Mouse (Mus musculus) spleen, postnatal 4 days (tissue): ENCODE data around the gene Mrpl1.

ENCODE experiments used
- DNase-seq, 2 experiments: peaks; one replicate each; pipeline ENCODE4 v3.0.0; 2022; ENCODE audit warnings: low spot score in 2 of 2

The Mrpl1 gene

GRCm38 (mm10) chr5:96308645-96309044 is 99.4 kb downstream of the Mrpl1 start:
- DNase-seq, result no peak

DNA sequence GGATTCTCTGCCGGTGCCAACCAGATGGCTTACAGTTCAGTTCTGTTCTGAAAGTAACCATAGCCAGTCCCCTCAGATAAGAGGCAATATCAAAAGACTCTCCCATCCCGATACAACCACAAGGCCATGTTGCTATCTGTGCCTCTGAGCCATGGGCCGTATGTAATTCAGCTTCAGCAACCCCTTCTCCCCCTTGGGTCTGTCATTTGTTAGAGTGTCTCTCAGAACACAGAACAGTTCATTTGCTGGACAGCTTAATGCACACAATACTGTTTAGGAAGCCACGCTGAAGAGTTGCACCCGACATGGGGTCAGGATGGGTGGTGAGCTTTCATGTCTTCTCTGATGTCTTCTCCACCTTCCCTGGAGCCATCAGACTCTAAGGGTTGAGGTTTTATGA is 100.3 kb downstream of the Mrpl1 start:
- DNase-seq, result no peak

GRCm38 (mm10) chr5:96311677-96312076 is 102.4 kb downstream of the Mrpl1 start:
- DNase-seq, result no peak
